Mouse (Mus musculus): ENCODE measurements around the gene Dpp4. TPM values are rescaled to one million over a fixed set of nuclear protein-coding genes. Genes with fewer than 3 reads are reported as not detected.

The Dpp4 gene
- total RNA-seq, 2 experiments from 2014 or later, result 9.5 to 14.5 TPM

GRCm38 (mm10) chr2:62301716-62302115 is 110.3 kb downstream of the Dpp4 start:
- no peak for DNase-seq

- DNase-seq, result no peak
These were observed 118.2 kb downstream of the Dpp4 start for GRCm38 (mm10) chr2:62293846-62294245.

GRCm38 (mm10) chr2:62287532-62287931 is 124.5 kb downstream of the Dpp4 start:
- DNase-seq, result no peak

GRCm38 (mm10) chr2:62285847-62286246 is 126.2 kb downstream of the Dpp4 start:
- no peak for DNase-seq

GRCm38 (mm10) chr2:62285026-62285425 is 127.0 kb downstream of the Dpp4 start:
- DNase-seq, result no peak

Other genes with a start within 250 kb of the Dpp4 start
- not detected for gene Gcg, start 71.4 kb upstream of the Dpp4 start, total RNA-seq (2021)
- 10 to 100 TPM; 10.6 to 11.8 TPM for gene Fap, start 161.8 kb upstream of the Dpp4 start, total RNA-seq (2021)
- gene Ifih1, start 234.0 kb upstream of the Dpp4 start, total RNA-seq (2021), result 1 to 10 TPM; 5.8 to 8.1 TPM